Mouse (Mus musculus) left cerebral cortex, postnatal 36 days (tissue): Measurements from ENCODE around the gene Sfxn3. TPM values are rescaled to one million over a fixed set of nuclear protein-coding genes. Genes with fewer than 3 reads are reported as not detected.
"Not testable (repeated sequence)": the region's sequence is repeated elsewhere in the genome, so short reads cannot be mapped to it uniquely, and the experiment has no call there.

Experiments used
- DNase-seq, 2 experiments: peaks; one replicate each; pipeline ENCODE4 v3.0.0; 2021 to 2022; ENCODE audit warnings: low spot score in 2 of 2, mixed read lengths in 1 of 2
- intact Hi-C: fragments of 180-260 bp; cut with DNase I; formaldehyde crosslinking; loops from one replicate; pipeline ENCODE4 v1.15.1; 2025
- total RNA-seq, 2 experiments: library from RNA; stranded (reverse); gene quantifications; 2 replicates each; pipeline ENCODE4 v1.2.3; 2021

Gene Sfxn3
- total RNA-seq, 2 experiments from 2014 or later = 118 to 119 TPM

DNA sequence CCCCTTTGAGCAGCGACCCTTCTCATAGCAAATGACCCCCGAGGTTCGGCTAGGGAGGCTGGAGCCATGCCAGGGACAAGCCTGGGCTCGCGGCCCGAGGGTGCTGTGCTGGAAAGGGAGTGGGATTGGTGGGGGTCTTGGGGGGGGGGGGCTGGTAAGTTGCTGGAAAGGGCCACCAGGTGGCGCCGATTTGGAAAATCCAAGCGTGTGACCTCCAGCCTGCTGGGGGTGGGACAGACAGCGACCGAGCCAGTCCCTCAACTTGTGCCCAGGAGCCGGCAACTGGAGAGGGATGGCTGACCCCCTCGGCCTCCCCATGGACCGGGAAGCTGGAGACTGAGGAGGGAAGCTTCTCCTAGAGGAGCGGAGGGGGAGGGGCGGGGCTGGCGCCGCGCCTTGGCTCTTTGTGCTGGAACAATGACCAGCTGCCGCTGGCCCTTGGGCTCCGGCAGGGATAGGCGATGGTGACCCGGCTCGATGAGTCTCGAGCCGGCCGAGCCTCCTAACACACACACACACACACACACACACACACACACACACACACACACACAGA, 30.0 kb upstream of the Sfxn3 start:
- intact Hi-C loops = loop anchor here (2.0 kb wide), 1 partner anchor 14 kb away; no protein-coding TSS in a partner anchor
- DNase-seq = peak; percentile 73 to 75

DNA sequence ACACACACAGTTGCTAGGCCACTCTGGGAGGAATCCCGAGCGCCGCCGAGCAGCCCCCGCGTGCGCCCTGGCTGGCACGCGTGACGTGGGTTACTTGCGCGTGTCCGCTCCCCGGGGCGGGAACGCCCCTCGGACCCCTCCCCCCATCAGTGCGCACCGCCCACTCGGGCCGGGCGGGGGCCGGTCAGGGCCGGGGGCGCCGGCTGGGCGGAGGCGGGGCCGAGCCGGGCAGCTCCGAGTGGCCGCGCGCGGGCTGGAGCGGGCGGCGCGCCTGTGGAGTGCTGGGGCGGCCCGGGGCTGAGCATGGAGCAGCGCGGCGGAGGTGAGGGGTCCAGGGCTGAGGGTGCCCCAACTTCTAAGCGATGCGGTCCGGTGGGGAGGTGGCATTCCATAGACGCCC, 29.4 kb upstream of the Sfxn3 start:
- DNase-seq = peak; percentile 80 to 88
- intact Hi-C loops = loop anchor here (2.0 kb wide), 1 partner anchor 13 kb away; no protein-coding TSS in a partner anchor

DNA sequence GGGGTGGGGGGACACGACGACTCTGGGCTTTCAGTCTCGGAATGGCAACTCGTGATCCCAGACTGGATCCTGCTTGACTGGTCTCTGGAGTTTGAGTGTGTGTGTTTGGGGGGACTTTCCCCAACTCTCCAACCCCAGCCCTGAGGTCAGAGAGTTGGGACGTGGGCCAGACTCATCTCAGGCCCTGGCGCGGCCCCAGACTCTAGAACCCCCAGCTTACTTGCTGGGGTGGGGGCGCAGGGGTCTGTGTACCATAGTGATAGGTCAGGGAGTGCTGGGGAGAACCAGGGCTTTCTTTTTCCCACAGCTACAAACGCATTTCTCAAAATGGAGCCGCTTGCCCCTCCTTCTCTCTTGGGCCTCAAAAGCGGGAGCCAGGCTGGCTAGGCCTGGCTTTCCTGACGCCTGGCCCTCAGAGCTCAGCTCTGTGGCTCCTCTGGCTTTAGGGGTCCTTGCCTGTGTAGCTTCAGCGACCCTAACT, 28.9 kb upstream of the Sfxn3 start:
- DNase-seq = no peak
- intact Hi-C loops = no loop called here

DNA sequence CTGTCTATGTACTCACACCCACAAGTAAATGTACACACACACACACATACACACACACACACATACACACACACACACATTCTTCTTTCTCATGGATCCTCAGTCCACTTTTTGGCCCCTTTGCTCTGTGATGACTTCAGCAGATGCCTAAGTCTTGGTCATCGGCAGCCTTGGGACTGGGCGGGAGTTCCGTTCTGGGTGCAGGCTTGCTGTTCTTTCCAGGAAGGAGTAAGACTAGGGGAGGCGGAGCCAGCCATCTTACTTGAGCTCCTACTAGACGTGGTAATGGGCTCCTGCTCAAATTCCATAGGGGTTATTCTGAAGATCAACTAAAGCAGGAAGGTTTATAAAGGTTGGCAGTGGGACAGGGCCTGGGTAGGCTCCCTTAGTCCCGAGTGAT, 27.0 kb upstream of the Sfxn3 start:
- DNase-seq = no peak
- intact Hi-C loops = no loop called here

DNA sequence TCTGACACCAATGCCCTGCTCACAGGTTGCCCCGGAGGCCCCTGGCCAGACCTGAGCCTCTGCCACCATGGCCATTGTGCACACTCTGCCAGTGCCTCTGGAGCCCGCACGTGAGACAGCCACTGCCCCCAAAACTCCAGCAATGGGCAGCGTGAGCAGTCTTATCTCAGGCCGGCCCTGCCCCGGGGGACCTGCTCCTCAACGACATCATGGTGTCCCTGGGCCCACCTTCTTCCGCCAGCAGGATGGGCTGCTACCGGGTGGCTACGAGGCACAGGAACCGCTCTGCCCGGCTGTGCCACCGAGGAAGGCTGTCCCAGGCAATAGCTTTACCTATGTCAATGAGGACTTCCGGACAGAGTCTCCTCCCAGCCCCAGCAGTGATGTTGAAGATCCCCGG, 25.9 kb upstream of the Sfxn3 start:
- intact Hi-C loops = no loop called here
- DNase-seq = no peak

DNA sequence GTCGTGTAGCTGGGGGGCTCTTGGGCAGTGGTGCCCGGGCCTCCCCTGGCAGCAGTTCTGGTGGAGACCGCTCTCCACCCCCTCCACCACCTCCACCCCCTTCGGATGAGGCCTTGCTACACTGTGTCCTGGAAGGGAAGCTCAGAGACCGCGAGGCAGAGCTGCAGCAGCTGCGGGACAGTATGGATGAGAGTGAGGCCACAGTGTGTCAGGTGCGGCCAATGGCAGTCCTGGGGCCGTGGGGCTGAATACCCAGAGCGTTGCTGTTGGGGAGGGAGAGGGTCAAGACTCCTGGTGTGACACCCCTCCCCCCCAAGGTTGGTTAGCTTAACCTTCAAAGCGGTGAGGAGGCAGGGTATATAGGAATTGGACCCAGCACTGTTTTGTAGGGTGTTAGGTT, 23.3 kb upstream of the Sfxn3 start:
- DNase-seq = no peak
- intact Hi-C loops = no loop called here

DNA sequence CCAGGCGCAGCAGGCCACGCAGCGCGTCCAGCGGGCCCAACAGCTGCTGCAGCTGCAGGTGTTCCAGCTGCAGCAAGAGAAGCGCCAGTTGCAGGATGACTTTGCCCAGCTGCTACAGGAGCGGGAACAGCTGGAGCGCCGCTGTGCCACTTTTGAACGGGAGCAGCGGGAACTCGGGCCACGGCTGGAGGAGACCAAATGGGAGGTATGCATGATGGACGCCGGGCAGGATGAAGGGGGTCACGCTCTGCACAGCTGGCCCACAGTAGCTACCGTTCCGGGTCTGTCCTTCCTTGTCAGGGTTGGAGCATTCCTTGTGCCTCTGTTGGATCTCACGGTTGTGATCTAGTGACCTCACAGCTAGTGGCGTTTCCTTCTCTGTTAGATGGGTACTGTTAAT, 22.5 kb upstream of the Sfxn3 start:
- DNase-seq = no peak
- intact Hi-C loops = no loop called here

DNA sequence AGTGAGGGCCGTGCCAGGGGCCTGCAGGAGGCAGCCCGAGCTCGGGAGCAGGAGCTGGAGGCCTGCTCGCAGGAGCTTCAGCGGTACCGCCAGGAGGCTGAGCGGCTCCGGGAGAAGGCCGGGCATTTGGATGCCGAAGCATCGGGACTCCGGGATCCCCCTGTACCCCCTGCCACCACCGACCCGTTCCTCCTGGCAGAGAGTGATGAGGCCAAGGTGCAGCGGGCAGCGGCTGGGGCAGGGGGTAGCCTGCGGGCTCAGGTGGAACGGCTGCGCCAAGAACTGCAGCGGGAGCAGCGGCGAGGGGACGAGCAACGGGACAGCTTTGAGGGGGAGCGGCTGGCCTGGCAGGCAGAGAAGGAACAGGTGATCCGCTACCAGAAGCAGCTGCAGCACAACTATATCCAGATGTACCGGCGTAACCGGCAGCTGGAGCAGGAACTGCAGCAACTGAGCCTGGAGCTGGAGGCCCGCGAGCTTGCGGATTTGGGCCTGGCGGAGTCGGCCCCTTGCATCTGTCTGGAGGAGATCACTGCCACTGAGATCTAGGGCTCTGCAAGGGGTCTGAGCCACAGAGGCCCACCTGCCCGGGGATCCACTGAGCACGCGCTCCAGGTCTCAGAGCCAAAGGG, 21.2 kb upstream of the Sfxn3 start:
- intact Hi-C loops = no loop called here
- no peak for DNase-seq

DNA sequence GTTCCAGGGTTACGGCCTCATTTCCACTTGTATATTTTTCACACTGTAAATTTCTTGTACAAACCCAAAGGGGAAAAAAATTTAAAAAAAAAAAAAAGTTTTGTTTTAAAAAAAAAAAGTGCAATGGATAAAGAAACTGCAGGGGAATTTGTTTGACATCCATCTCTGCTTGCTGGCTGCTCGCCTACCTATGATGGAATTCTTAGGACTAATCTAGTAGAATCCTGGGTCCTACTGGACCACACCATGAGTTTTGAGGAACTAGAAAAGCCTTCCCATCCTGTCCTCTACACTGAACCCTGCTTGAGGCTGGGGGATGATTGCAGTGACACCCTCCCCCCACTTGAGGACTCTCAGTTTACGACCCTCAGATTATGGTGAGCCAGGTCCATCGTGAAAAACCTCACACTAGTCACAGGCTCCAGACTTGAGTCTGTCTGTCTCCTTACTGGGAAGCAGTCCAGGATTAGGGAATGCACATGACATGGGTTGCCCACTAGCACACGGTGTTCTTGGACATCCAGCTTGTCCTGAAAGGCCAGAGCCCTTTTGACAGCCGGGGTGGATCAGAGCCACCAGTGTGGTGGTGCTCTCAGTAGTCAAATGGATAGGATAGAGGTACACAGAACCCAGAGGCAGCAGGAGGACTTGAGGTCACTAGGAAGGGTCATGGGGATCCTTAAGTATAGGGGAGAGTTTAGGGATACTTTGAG, 20.2 kb upstream of the Sfxn3 start:
- DNase-seq = no peak
- intact Hi-C loops = no loop called here

DNA sequence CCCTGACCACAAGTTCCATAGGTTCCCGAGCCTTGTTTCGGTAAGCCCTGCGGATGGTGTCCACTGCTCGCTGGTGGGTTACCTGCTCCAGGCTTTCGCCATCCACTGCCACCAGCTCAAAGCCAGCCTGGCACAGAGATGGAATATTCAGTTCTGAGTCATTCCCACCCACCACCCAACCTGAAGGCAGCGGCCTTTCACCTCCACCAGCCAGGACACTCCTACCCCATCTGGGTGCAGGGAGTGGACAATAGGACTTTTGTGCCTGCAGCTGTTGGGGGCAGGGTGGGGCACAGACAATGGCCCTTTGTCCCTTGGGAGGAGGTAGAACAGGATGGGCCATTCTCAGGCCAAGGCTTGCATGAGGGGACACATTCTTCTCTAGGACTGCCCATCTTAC, 19.5 kb upstream of the Sfxn3 start:
- peak in 1 of 2 experiments; percentile 15 for DNase-seq

DNA sequence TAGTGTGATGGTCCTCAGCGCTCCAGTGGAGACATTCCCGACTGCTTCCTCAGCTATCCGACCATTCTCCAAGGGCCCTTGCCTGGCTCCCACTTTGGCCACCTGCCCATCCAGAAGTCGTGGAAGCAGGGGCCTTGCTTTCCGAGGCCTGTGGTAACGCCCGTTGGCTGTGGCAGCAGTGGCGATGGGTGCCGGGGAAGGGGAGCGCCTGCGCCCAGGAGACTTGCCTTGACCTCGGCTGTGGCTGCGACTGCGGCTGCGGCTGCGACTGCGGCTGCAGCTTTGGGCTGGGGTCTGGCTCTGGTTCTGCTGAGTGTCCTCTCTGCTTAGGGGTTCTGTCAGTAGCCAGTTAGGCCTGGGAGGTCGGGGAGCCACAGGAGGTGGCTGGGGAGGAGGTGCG, 18.6 kb upstream of the Sfxn3 start:
- DNase-seq = no peak
- intact Hi-C loops = no loop called here

More for the DNA sequence above, 19.5 kb upstream of the Sfxn3 start:
- intact Hi-C loops = no loop called here

DNA sequence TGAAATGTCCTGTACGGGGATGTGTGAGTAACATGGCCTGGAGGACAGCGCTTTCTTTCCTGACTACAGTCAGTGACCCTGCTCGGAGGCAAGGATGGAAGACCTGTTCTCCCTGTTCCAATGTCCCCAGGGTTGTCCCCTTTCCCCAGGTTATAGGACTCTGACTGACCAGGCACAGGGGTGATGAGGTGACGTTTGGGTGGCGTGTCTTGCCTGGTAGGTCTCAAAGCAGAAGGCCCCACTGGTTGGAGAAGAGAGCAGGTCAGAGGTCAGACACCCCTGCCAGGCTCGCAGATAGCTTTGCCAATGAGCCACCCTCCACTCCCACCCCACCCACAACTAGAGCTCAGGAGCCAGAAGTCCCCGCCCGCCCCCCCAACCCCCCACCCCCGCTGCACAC, 17.7 kb upstream of the Sfxn3 start:
- intact Hi-C loops = no loop called here
- DNase-seq = no peak

DNA sequence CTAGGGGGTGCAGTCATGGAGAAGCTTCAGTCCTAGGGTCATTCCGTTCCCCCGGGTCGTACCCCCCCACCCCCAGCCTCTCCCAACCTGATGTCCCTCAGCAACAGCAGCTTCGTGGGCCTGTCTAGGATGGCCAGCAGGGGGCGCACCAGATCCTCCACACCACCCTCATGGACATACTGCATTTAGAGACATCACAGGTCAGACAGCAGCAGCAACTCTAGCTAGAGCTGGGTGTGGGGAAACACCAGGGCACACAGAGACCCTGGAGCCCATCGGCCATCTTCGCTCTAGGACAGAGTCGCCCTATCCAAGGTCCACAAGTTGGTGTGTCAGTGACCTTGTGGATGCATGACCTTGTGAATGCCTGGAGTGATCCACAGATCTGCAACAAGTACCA, 17.2 kb upstream of the Sfxn3 start:
- intact Hi-C loops = loop anchor here (2.0 kb wide), 1 partner anchor 13 kb away; no protein-coding TSS in a partner anchor
- peak in 1 of 2 experiments; percentile 52 for DNase-seq

DNA sequence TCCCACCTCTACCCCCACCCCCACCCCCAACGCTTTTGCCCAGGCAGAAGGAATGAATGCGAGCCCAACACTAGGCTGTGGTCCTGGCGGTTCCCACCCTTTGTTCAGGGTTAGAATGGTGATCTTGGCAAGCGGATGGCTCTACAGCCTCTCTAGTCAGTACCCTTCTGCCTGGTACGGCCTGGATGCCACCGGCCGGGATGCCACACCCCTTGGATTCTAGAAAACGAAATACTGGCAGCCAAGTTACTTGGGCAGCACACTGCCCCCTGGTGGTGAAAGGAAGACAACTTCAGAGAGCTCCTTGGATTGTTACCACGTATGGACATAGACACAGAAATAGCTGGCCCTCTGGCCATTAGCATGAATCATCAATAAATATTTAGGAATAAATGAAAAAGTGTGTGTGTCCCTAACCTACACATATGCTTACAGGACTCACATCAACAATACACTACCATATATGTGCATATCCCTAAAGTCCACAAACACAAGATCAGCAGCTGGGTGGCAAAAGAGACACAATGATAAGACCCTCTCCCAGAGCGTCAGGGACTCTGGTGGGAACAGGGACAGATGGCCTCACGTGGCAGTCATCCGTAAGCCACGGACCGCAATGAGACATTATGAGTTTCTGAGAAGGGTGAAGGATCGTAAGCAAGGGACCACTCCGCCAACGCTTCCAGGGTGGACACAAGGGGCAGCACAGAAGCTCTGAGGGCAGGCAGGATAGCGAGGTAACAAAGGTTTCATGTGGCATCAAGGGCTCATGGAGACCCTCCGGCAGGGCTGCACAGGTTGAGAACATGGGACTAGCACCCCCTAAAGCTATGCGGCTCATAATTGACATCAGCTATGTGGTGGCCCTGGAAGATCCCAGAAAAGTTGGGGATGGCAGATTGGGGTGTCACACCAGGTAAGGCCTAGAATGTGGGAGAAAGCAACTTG, 16.3 kb upstream of the Sfxn3 start:
- DNase-seq = peak; percentile 65 to 75

DNA sequence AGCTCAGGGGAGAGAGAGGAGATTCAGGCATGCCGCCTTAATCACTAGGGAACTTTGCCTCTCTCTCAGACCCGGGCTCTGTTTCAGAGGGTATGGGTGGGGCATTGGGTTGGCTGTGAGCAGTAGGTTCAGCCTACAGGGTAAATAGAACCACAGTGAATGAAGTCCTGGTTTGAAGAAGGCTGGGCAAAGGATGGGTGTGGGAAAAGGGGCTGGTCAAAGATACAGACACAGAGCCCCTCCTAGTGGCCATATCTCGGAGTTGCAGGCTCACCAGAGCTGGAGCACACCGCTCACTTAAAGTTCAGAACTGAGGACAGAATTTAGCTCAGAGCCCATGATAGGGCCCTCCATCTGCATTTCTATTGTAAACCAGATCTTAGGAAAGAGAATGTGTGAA, 15.5 kb upstream of the Sfxn3 start:
- intact Hi-C loops = loop anchor here (2.0 kb wide), 1 partner anchor 15 kb away; no protein-coding TSS in a partner anchor
- peak in 1 of 2 experiments; percentile 70 for DNase-seq

More for the DNA sequence above, 16.3 kb upstream of the Sfxn3 start:
- intact Hi-C loops = loop anchor here (2.0 kb wide), 1 partner anchor 14 kb away; no protein-coding TSS in a partner anchor

DNA sequence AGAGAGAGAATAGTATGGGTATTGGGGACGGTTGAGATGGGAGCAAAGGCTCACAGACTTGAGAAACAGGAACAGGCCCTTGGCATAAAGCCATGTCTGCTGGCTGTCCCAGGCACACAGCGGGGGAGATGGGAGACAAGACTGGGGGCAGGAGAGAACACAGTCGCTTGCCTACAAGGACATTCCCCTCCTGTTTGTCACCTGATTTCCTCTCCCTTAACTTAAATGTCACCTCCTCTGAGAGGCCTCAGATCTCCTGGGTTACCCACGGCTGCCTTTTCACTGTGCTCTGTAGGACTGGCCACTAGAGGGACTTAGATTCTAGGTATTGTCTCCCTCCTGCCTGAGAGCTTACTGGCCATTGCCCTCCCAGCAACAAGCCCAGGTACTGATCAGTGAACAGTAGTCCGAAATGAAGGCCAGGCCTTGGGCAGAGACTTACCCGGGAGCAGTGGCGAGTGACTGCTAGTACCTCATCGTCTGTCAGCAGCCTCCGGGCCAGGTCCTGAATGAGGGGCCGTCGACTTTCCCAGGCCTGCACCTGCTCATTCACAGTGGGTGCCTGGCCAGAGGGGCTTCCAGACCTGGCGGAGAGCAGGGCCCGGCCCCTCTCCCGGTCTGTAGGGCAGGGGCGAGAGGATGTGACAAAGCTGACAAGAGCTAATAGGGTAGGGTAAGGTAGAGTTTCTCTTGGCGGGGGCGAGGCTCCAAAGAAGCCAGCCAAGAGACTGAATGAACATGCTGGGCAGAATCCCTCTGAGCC, 14.6 kb upstream of the Sfxn3 start:
- no peak for DNase-seq
- intact Hi-C loops = no loop called here

DNA sequence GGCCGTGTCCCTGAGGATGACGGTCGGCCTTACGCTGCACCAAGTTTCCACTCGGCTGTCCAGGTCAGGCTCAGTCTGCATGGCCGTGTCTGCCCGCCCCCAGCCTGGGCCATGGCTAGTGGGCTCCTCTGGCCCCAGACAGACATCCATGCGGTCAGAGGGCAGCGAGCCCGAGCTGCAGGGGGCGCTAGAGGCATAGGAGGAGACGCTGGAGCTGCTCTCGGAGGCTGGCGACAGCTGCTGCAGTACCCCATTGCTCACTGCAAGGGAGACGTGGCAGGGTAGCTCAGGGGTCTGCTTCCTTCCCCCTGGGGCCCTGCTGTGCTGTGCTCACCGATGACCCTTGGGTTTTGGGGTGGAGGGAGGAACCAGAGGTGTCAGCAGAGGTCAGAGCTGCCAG, 10.4 kb upstream of the Sfxn3 start:
- DNase-seq = no peak
- intact Hi-C loops = no loop called here

DNA sequence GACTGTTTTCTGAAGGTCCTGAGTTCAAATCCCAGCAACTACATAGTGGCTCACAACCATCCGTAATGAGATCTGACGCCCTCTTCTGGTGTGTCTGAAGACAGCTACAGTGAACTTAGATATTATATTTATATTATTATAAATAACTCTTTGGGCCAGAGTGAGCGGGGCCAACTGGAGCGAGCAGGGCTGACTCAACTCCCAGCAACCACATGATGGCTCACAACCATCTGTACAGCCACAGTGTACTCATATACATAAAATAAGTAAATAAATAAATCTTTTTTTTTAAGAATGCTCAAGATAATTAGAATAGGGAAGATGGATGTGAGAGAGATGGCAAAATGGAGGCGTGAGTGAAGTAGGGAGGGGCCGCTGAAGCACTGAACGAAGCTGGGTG, 9.1 kb upstream of the Sfxn3 start:
- DNase-seq, intact Hi-C loops: not testable (repeated sequence)

DNA sequence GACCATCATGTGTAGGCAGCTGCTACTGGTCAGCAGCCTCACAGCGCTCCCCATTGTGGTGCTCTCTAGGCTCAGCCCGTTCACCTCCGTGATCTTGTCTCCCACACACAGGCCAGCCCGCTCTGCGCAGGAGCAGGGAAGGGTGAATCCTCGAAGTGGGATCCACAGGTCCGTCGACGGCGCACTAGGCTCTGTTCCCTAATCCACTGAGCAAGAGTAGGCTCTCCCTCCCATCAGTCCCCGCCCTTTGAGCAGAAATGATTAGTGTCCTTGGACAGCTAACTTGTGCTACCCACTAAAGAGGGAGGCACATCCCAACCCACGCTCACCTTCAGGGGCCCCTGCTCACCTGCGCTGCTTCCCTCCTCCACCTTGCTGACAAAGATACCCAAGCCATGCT, 7.1 kb upstream of the Sfxn3 start:
- intact Hi-C loops = no loop called here
- DNase-seq = no peak
